Mouse (Mus musculus) neural tube, embryonic 10.5 days (tissue): ENCODE results near the gene Gm3164.
"Not testable (repeated sequence)": the region's sequence is repeated elsewhere in the genome, so short reads cannot be mapped to it uniquely, and the experiment has no call there.

ENCODE experiments used
- DNase-seq: peaks from one replicate; pipeline ENCODE4 v3.0.0-alpha.2; 2017; ENCODE audit warnings: low spot score; ENCODE audit errors: extremely low spot score

Gene Gm3164

GRCm38 (mm10) chr14:4414965-4415835 lies at the start of gene Gm3164:
TSS of gene Gm3164 (plus strand) at chr14:4415448.
- peak; percentile 30 for DNase-seq

GRCm38 (mm10) chr14:4368991-4369390 lies 46.3 kb upstream of the Gm3164 start:
- DNase-seq = not testable (repeated sequence)

- not testable (repeated sequence) for DNase-seq
Measured at GRCm38 (mm10) chr14:4369691-4370090, 45.6 kb upstream of the Gm3164 start.

GRCm38 (mm10) chr14:4377871-4378270 lies 37.4 kb upstream of the Gm3164 start:
- not testable (repeated sequence) for DNase-seq

- DNase-seq = not testable (repeated sequence)
Measured at GRCm38 (mm10) chr14:4385606-4386005, 29.6 kb upstream of the Gm3164 start.

- DNase-seq = not testable (repeated sequence)
Measured at GRCm38 (mm10) chr14:4392841-4393530, 22.3 kb upstream of the Gm3164 start.

- DNase-seq = not testable (repeated sequence)
Measured at GRCm38 (mm10) chr14:4397226-4397625, 18.0 kb upstream of the Gm3164 start, which contains the start of gene Gm3159. TSS of gene Gm3159 (plus strand) at chr14:4397526.

- not testable (repeated sequence) for DNase-seq
Measured at GRCm38 (mm10) chr14:4398624-4399023, 16.6 kb upstream of the Gm3164 start.

- not testable (repeated sequence) for DNase-seq
Measured at GRCm38 (mm10) chr14:4400115-4400789, 15.0 kb upstream of the Gm3164 start.

GRCm38 (mm10) chr14:4401245-4401644 lies 14.0 kb upstream of the Gm3164 start:
- not testable (repeated sequence) for DNase-seq

GRCm38 (mm10) chr14:4403840-4404239 lies 11.4 kb upstream of the Gm3164 start:
- DNase-seq = not testable (repeated sequence)

GRCm38 (mm10) chr14:4409939-4410338 lies 5.3 kb upstream of the Gm3164 start:
- DNase-seq = not testable (repeated sequence)

- not testable (repeated sequence) for DNase-seq
Measured at GRCm38 (mm10) chr14:4430692-4431091, 15.4 kb downstream of the Gm3164 start, which contains the start of gene Gm3173. TSS of gene Gm3173 (plus strand) at chr14:4430992.

- DNase-seq = not testable (repeated sequence)
Measured at GRCm38 (mm10) chr14:4481445-4481844, 66.2 kb downstream of the Gm3164 start, which contains the start of gene Gm3182. TSS of gene Gm3182 (plus strand) at chr14:4481745.
